Mouse (Mus musculus): ENCODE results near the gene Rplp2. TPM values are rescaled to one million over a fixed set of nuclear protein-coding genes. Genes with fewer than 3 reads are reported as not detected.
"Not testable (repeated sequence)": the region's sequence is repeated elsewhere in the genome, so short reads cannot be mapped to it uniquely, and the experiment has no call there.

The Rplp2 gene
- 704 and 720 TPM in 2 replicates for polyA plus RNA-seq (2015; fragmentation: Nextera tagmentation; extraction: Ambion mirVana)

- WGBS: under 1% methylated on average over 63 of the region's 63 CpGs
- H3K27me3 ChIP-seq (ENCODE audit: control insufficient read depth, insufficient read depth, low read length): no peaks in the 10 kb centered on the region
- H3K9me3 ChIP-seq (replicated peaks; ENCODE audit: control insufficient read depth, low read length): no peaks in the 10 kb centered on the region
Measured at GRCm38 (mm10) chr7:141447110-141447991, at the start of gene Rplp2. TSS of gene Rplp2 (plus strand) at chr7:141447370.

GRCm38 (mm10) chr7:141403305-141403704 lies 43.9 kb upstream of the Rplp2 start:
- ATAC-seq (replicated peaks; ENCODE audit: extremely low read depth, insufficient read depth, low FRiP score): no peak
- Histone ChIP-seq H3K27ac (ENCODE audit: low read length) (no peak overlapping the region), H3K9ac (ENCODE audit: low read length) (no peak overlapping the region), H3K4me3 (ENCODE audit: low read length) (no peak overlapping the region), H3K27me3 (ENCODE audit: control insufficient read depth, insufficient read depth, low read length) (no peaks in the 10 kb centered on the region), H3K4me2 (ENCODE audit: low read depth, low read length) (no peak overlapping the region), H3K9me3 (replicated peaks; ENCODE audit: control insufficient read depth, low read length) (no peaks in the 10 kb centered on the region), H3K36me3 (ENCODE audit: control insufficient read depth, insufficient read depth) (peaks cover 40% of the 10 kb centered on the region), H3K4me1 (ENCODE audit: control insufficient read depth, insufficient read depth, low read length) (no peaks in the 10 kb centered on the region)
- WGBS: 43% methylated on average over 5 of the region's 5 CpGs

More at GRCm38 (mm10) chr7:141447110-141447991, at the start of gene Rplp2:
- H3K36me3 ChIP-seq (ENCODE audit: control insufficient read depth, insufficient read depth): peaks cover 18% of the 10 kb centered on the region
- peak within 1 kb of the TSS; percentile 83 for H3K4me3 ChIP-seq (ENCODE audit: low read length)
- peak within 1 kb of the TSS; percentile 74 for H3K4me2 ChIP-seq (ENCODE audit: low read depth, low read length)
- ATAC-seq (replicated peaks; ENCODE audit: extremely low read depth, insufficient read depth, low FRiP score): peak; percentile 89
- H3K4me1 ChIP-seq (ENCODE audit: control insufficient read depth, insufficient read depth, low read length): peaks cover 25% of the 10 kb centered on the region
- H3K27ac ChIP-seq (ENCODE audit: low read length): peak within 1 kb of the TSS; percentile 95
- H3K9ac ChIP-seq (ENCODE audit: low read length): peak within 1 kb of the TSS; percentile 92

DNA sequence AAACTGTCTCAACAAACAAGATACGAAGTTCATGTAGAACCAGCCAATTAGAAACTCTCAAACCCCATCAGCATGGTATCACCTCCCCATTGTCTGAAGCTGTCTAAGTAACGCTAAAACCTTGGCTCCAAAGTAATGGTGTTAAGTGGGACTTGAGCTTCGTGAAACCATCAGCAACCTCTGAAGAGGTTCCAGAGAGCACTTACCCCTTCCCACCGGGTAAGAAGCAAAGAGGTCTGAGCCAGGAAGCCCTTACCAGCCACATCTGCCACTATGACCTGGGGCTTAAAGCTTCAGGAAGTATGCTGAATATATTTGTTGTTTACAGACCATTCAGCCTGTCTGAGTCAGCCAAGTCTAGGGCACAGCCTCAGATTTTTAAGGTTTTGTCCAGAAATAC lies 41.7 kb upstream of the Rplp2 start:
- no peak for ATAC-seq (replicated peaks; ENCODE audit: extremely low read depth, insufficient read depth, low FRiP score)
- peaks cover 4% of the 10 kb centered on the region; the same call in 1 of the 2 replicates for H3K4me1 ChIP-seq (ENCODE audit: control insufficient read depth, insufficient read depth, low read length)
- H3K36me3 ChIP-seq (ENCODE audit: control insufficient read depth, insufficient read depth): peaks cover 31% of the 10 kb centered on the region
- 75% methylated on average over 4 of the region's 4 CpGs for WGBS
- no peak overlapping the region for H3K4me3 ChIP-seq (ENCODE audit: low read length)
- no peak overlapping the region for H3K27ac ChIP-seq (ENCODE audit: low read length)
- no peaks in the 10 kb centered on the region for H3K27me3 ChIP-seq (ENCODE audit: control insufficient read depth, insufficient read depth, low read length)
- H3K4me2 ChIP-seq (ENCODE audit: low read depth, low read length): no peak overlapping the region
- no peak overlapping the region for H3K9ac ChIP-seq (ENCODE audit: low read length)
- H3K9me3 ChIP-seq (replicated peaks; ENCODE audit: control insufficient read depth, low read length): no peaks in the 10 kb centered on the region

DNA sequence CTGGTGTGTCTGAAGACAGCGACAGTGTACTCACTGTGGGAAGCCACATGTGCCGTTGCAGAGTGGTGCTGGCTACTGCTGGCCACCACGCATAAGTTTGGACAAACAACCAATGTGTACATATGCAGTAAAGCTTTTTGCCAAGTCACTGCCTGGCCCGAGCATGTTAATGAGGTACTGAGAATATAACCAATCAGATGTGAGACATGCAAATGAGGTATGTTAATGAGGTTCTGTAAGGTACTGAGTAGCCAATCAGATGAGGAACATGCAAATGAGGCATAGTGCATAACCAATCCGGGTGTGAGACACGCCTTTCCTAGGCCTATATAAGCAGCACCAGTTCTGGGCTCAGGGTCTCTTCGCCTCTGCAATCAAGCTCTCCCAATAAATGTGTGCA lies 39.5 kb upstream of the Rplp2 start:
- not testable (repeated sequence) for H3K4me2 ChIP-seq (ENCODE audit: low read depth, low read length); H3K9ac ChIP-seq (ENCODE audit: low read length); H3K4me3 ChIP-seq (ENCODE audit: low read length); H3K27me3 ChIP-seq (ENCODE audit: control insufficient read depth, insufficient read depth, low read length); H3K4me1 ChIP-seq (ENCODE audit: control insufficient read depth, insufficient read depth, low read length); H3K27ac ChIP-seq (ENCODE audit: low read length); ATAC-seq (replicated peaks; ENCODE audit: extremely low read depth, insufficient read depth, low FRiP score); H3K9me3 ChIP-seq (replicated peaks; ENCODE audit: control insufficient read depth, low read length)
- H3K36me3 ChIP-seq (ENCODE audit: control insufficient read depth, insufficient read depth): peaks cover 18% of the 10 kb centered on the region
- WGBS: 95% methylated on average over 7 of the region's 7 CpGs

DNA sequence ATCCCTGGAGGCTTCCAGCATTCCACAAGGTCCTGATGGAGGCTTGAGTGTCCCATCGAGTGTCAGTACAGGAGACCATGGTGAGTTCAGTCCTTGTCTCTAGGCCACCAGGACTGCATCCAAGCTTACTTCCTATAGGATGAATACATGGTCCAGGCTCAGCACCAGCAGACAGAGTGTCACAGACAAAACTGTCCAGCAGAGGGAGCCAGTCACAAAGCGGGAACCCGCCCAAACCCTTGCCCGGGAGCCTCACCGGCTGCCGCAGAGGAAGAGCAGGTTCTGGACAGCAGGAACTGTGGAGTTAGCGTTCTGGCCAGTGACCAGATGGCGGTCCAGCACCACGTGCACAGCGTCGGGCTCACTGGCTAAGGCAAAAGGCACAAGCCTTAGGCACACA lies 38.3 kb upstream of the Rplp2 start:
- peaks cover 10% of the 10 kb centered on the region; the same call in 1 of the 2 replicates for H3K4me1 ChIP-seq (ENCODE audit: control insufficient read depth, insufficient read depth, low read length)
- no peak overlapping the region for H3K4me3 ChIP-seq (ENCODE audit: low read length)
- H3K9ac ChIP-seq (ENCODE audit: low read length): no peak overlapping the region
- H3K36me3 ChIP-seq (ENCODE audit: control insufficient read depth, insufficient read depth): peaks cover 18% of the 10 kb centered on the region
- peak; percentile 61 for ATAC-seq (replicated peaks; ENCODE audit: extremely low read depth, insufficient read depth, low FRiP score)
- 13% methylated on average over 11 of the region's 11 CpGs for WGBS
- no peak overlapping the region for H3K27ac ChIP-seq (ENCODE audit: low read length)
- H3K27me3 ChIP-seq (ENCODE audit: control insufficient read depth, insufficient read depth, low read length): no peaks in the 10 kb centered on the region
- no peaks in the 10 kb centered on the region for H3K9me3 ChIP-seq (replicated peaks; ENCODE audit: control insufficient read depth, low read length)
- no peak overlapping the region for H3K4me2 ChIP-seq (ENCODE audit: low read depth, low read length)

GRCm38 (mm10) chr7:141410631-141411030 lies 36.5 kb upstream of the Rplp2 start:
- ATAC-seq (replicated peaks; ENCODE audit: extremely low read depth, insufficient read depth, low FRiP score): no peak
- no peaks in the 10 kb centered on the region for H3K27me3 ChIP-seq (ENCODE audit: control insufficient read depth, insufficient read depth, low read length)
- peaks cover 18% of the 10 kb centered on the region for H3K36me3 ChIP-seq (ENCODE audit: control insufficient read depth, insufficient read depth)
- H3K4me2 ChIP-seq (ENCODE audit: low read depth, low read length): no peak overlapping the region
- H3K9ac ChIP-seq (ENCODE audit: low read length): no peak overlapping the region
- H3K4me1 ChIP-seq (ENCODE audit: control insufficient read depth, insufficient read depth, low read length): peaks cover 17% of the 10 kb centered on the region
- WGBS: 90% methylated on average over 8 of the region's 8 CpGs
- H3K4me3 ChIP-seq (ENCODE audit: low read length): no peak overlapping the region
- no peaks in the 10 kb centered on the region for H3K9me3 ChIP-seq (replicated peaks; ENCODE audit: control insufficient read depth, low read length)
- H3K27ac ChIP-seq (ENCODE audit: low read length): no peak overlapping the region

- WGBS: 93% methylated on average over 1 of the region's 1 CpGs
- peaks cover 18% of the 10 kb centered on the region for H3K36me3 ChIP-seq (ENCODE audit: control insufficient read depth, insufficient read depth)
- no peaks in the 10 kb centered on the region for H3K9me3 ChIP-seq (replicated peaks; ENCODE audit: control insufficient read depth, low read length)
- ATAC-seq (replicated peaks; ENCODE audit: extremely low read depth, insufficient read depth, low FRiP score): no peak
- no peak overlapping the region for H3K4me3 ChIP-seq (ENCODE audit: low read length)
- peaks cover 17% of the 10 kb centered on the region for H3K4me1 ChIP-seq (ENCODE audit: control insufficient read depth, insufficient read depth, low read length)
- no peak overlapping the region for H3K4me2 ChIP-seq (ENCODE audit: low read depth, low read length)
- no peak overlapping the region for H3K27ac ChIP-seq (ENCODE audit: low read length)
- H3K27me3 ChIP-seq (ENCODE audit: control insufficient read depth, insufficient read depth, low read length): no peaks in the 10 kb centered on the region
- H3K9ac ChIP-seq (ENCODE audit: low read length): peak overlapping the region; percentile 5; the same call in 1 of the 2 replicates
Measured at GRCm38 (mm10) chr7:141411667-141412066, 35.5 kb upstream of the Rplp2 start.

GRCm38 (mm10) chr7:141413331-141413730 lies 33.8 kb upstream of the Rplp2 start:
- peaks cover 17% of the 10 kb centered on the region for H3K4me1 ChIP-seq (ENCODE audit: control insufficient read depth, insufficient read depth, low read length)
- peak overlapping the region; percentile 89 for H3K9ac ChIP-seq (ENCODE audit: low read length)
- H3K36me3 ChIP-seq (ENCODE audit: control insufficient read depth, insufficient read depth): peaks cover 13% of the 10 kb centered on the region
- H3K4me3 ChIP-seq (ENCODE audit: low read length): peak overlapping the region; percentile 80
- H3K9me3 ChIP-seq (replicated peaks; ENCODE audit: control insufficient read depth, low read length): no peaks in the 10 kb centered on the region
- WGBS: 2% methylated on average over 16 of the region's 16 CpGs
- H3K27me3 ChIP-seq (ENCODE audit: control insufficient read depth, insufficient read depth, low read length): no peaks in the 10 kb centered on the region
- peak overlapping the region; percentile 87 for H3K4me2 ChIP-seq (ENCODE audit: low read depth, low read length)
- ATAC-seq (replicated peaks; ENCODE audit: extremely low read depth, insufficient read depth, low FRiP score): 0 out of 2 replicates have a peak, but pooled peaks have one; percentile 5
- H3K27ac ChIP-seq (ENCODE audit: low read length): peak overlapping the region; percentile 79

All from heart, embryonic 16.5 days (tissue).